Mouse (Mus musculus): ENCODE results near the gene Reep1.

The Reep1 gene

GRCm38 (mm10) chr6:71737202-71737601, 29.8 kb downstream of the Reep1 start:
- in situ Hi-C loops (cut with MboI, MseI), result no loop called here

GRCm38 (mm10) chr6:71738611-71739010, 31.2 kb downstream of the Reep1 start:
- in situ Hi-C loops (cut with MboI, MseI), result no loop called here

GRCm38 (mm10) chr6:71740921-71741320, 33.6 kb downstream of the Reep1 start:
- in situ Hi-C loops (cut with MboI, MseI), result no loop called here

GRCm38 (mm10) chr6:71741998-71742636, 34.8 kb downstream of the Reep1 start:
- in situ Hi-C loops (cut with MboI, MseI), result no loop called here

- in situ Hi-C loops (cut with MboI, MseI), result no loop called here
Observed at GRCm38 (mm10) chr6:71744934-71745333, 37.6 kb downstream of the Reep1 start.

- in situ Hi-C loops (cut with MboI, MseI), result no loop called here
Observed at GRCm38 (mm10) chr6:71745482-71746234, 38.3 kb downstream of the Reep1 start.

GRCm38 (mm10) chr6:71746246-71746645, 38.9 kb downstream of the Reep1 start:
- in situ Hi-C loops (cut with MboI, MseI), result no loop called here

GRCm38 (mm10) chr6:71746846-71747245, 39.5 kb downstream of the Reep1 start:
- in situ Hi-C loops (cut with MboI, MseI), result no loop called here

GRCm38 (mm10) chr6:71751602-71752001, 44.2 kb downstream of the Reep1 start:
- in situ Hi-C loops (cut with MboI, MseI), result no loop called here

GRCm38 (mm10) chr6:71752791-71753464, 45.6 kb downstream of the Reep1 start:
- in situ Hi-C loops (cut with MboI, MseI), result no loop called here

GRCm38 (mm10) chr6:71757039-71757894, 49.9 kb downstream of the Reep1 start:
- in situ Hi-C loops (cut with MboI, MseI), result no loop called here

GRCm38 (mm10) chr6:71758780-71759179, 51.4 kb downstream of the Reep1 start:
- in situ Hi-C loops (cut with MboI, MseI), result no loop called here

- in situ Hi-C loops (cut with MboI, MseI), result no loop called here
Observed at GRCm38 (mm10) chr6:71760073-71760472, 52.7 kb downstream of the Reep1 start.

GRCm38 (mm10) chr6:71767761-71768160, 60.4 kb downstream of the Reep1 start:
- in situ Hi-C loops (cut with MboI, MseI), result no loop called here

GRCm38 (mm10) chr6:71769901-71770690, 62.7 kb downstream of the Reep1 start:
- in situ Hi-C loops (cut with MboI, MseI), result no loop called here

GRCm38 (mm10) chr6:71770856-71771255, 63.5 kb downstream of the Reep1 start:
- in situ Hi-C loops (cut with MboI, MseI), result no loop called here

GRCm38 (mm10) chr6:71771282-71771681, 63.9 kb downstream of the Reep1 start:
- in situ Hi-C loops (cut with MboI, MseI), result no loop called here

GRCm38 (mm10) chr6:71772156-71772555, 64.8 kb downstream of the Reep1 start:
- in situ Hi-C loops (cut with MboI, MseI), result no loop called here

GRCm38 (mm10) chr6:71772636-71773208, 65.4 kb downstream of the Reep1 start:
- in situ Hi-C loops (cut with MboI, MseI), result no loop called here

- in situ Hi-C loops (cut with MboI, MseI), result no loop called here
Observed at GRCm38 (mm10) chr6:71778016-71778415, 70.7 kb downstream of the Reep1 start.

- in situ Hi-C loops (cut with MboI, MseI), result no loop called here
Observed at GRCm38 (mm10) chr6:71779831-71780230, 72.5 kb downstream of the Reep1 start.

All from T-helper 17 cell (primary cell).